Comparison of ENCODE assay signal across 23 mouse cellular contexts in the genomic region with DNA sequence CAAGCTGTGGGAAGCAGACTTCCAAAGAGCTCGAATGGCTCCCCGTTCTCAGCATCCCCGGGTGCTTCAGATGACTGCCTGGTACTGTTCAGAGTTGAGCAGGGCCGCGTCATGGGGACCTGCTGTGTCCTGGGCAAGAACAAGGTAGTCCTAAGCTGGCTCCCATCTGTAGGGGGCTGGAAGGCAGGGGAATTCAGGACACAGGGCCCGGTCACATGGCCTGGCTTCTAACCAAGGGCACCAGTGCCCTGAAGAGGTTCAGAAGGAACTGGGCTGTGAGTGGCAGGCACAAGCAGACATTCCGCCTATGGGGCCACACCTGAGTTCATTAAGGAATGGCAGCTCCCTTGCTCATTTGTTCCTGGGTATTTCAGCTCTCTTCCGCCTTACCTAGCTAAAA. TPM values are rescaled to one million over a fixed set of nuclear protein-coding genes. Genes with fewer than 3 reads are reported as not detected.
DNase-seq lines count a peak whose midpoint lies in the region; ATAC-seq and TF ChIP-seq lines count a peak whose summit lies in the region.
"Had no signal": no experiment of that assay in that cellular context is flagged by ENCODE, and none has a peak within 500 bp of the region (broad histone marks: within the 10 kb centered on the region; RNA-seq: fewer than 3 reads in every experiment).

No protein-coding gene starts in this region.

- H3K27ac ChIP-seq in midbrain, embryonic 13.5 days: no peak overlapping the region
- H3K27ac ChIP-seq in midbrain, embryonic 10.5 days (replicated peaks): no peak overlapping the region
- no peak overlapping the region; the same call in 1 of the 2 replicates for H3K27ac ChIP-seq in small intestine, adult 2 months (ENCODE audit: insufficient read depth, low read depth, low read length)
- H3K27ac ChIP-seq: embryonic facial prominence, embryonic 15.5 days; heart, embryonic 10.5 days; kidney, postnatal 0 days; liver, embryonic 14.5 days; macrophage; neural tube, embryonic 13.5 days had no signal

- H3K4me3 ChIP-seq in midbrain, embryonic 13.5 days (replicated peaks): no peak overlapping the region
- H3K4me3 ChIP-seq in midbrain, embryonic 10.5 days: no peak overlapping the region
- peak overlapping the region; percentile 39; the same call in 1 of the 2 replicates for H3K4me3 ChIP-seq in small intestine, adult 2 months (ENCODE audit: low read depth, low read length)
- H3K4me3 ChIP-seq: embryonic facial prominence, embryonic 15.5 days; heart, embryonic 10.5 days; hindbrain, embryonic 15.5 days; neural tube, embryonic 13.5 days had no signal

- DNase-seq in midbrain, embryonic 10.5 days (ENCODE audit: low spot score): no peak
- peak; percentile 88 for DNase-seq in cerebellum, adult 9-10 months
- no peak for DNase-seq in frontal cortex, postnatal 10 days (ENCODE audit: low spot score in 2 of 2)
- DNase-seq in thymus, postnatal 36 days: no peak
- DNase-seq: adrenal gland, adult 2 months; B cell, adult 2 months; heart, postnatal 10 days; kidney, adult 11 months; spleen, adult 18-20 months; thymus, adult 18-20 months had no signal

- ATAC-seq in midbrain, embryonic 13.5 days: no peak
- ATAC-seq in cerebellum, adult (ENCODE audit: insufficient number of reproducible peaks, low FRiP score, low TSS enrichment): peak; percentile 66
- ATAC-seq: forebrain, embryonic 16.5 days had no signal

- peaks cover 38% of the 10 kb centered on the region for H3K4me1 ChIP-seq in midbrain, embryonic 13.5 days (replicated peaks)
- H3K4me1 ChIP-seq in midbrain, embryonic 10.5 days: peaks cover 22% of the 10 kb centered on the region
- peaks cover 11% of the 10 kb centered on the region; the same call in 1 of the 2 replicates for H3K4me1 ChIP-seq in small intestine, adult 2 months (ENCODE audit: control insufficient read depth, insufficient read depth, insufficient read length, low read length)
- H3K4me1 ChIP-seq: embryonic facial prominence, embryonic 15.5 days; heart, embryonic 10.5 days had no signal

- TF ChIP-seq CTCF in small intestine, adult 2 months (IDR thresholded peaks at IDR 0.05; ENCODE audit: extremely low read depth, insufficient read length, insufficient replicate concordance, low read depth, low read length): no peak

- 0 out of 2 replicates have a peak overlapping the region, but pooled peaks have one; percentile 11 for H3K4me2 ChIP-seq in midbrain, embryonic 13.5 days (replicated peaks)
- H3K4me2 ChIP-seq: embryonic facial prominence, embryonic 15.5 days; hindbrain, embryonic 15.5 days; neural tube, embryonic 13.5 days had no signal

- H3K9ac ChIP-seq in midbrain, embryonic 13.5 days (replicated peaks): no peak overlapping the region
- H3K9ac ChIP-seq: embryonic facial prominence, embryonic 15.5 days; hindbrain, embryonic 15.5 days; liver, embryonic 14.5 days; neural tube, embryonic 13.5 days had no signal

- H3K9me3 ChIP-seq in midbrain, embryonic 13.5 days: no peaks in the 10 kb centered on the region
- H3K9me3 ChIP-seq in midbrain, embryonic 10.5 days (replicated peaks): no peaks in the 10 kb centered on the region
- H3K9me3 ChIP-seq: embryonic facial prominence, embryonic 15.5 days; heart, embryonic 10.5 days; hindbrain, embryonic 15.5 days; neural tube, embryonic 13.5 days had no signal

- 50% methylated on average over 8 of the region's 8 CpGs for WGBS in midbrain, embryonic 13.5 days
- 61% methylated on average over 8 of the region's 8 CpGs for WGBS in midbrain, embryonic 10.5 days
- WGBS in small intestine, adult 2 months: 53% methylated on average over 8 of the region's 8 CpGs

- no peaks in the 10 kb centered on the region for H3K27me3 ChIP-seq in midbrain, embryonic 13.5 days
- H3K27me3 ChIP-seq in midbrain, embryonic 10.5 days (ENCODE audit: low read depth, poor library complexity, severe bottlenecking): no peaks in the 10 kb centered on the region
- H3K27me3 ChIP-seq in small intestine, adult 2 months (ENCODE audit: control insufficient read depth, insufficient read depth, low read length): no peaks in the 10 kb centered on the region
- H3K27me3 ChIP-seq: embryonic facial prominence, embryonic 15.5 days; hindbrain, embryonic 15.5 days; neural tube, embryonic 13.5 days had no signal

- H3K36me3 ChIP-seq in midbrain, embryonic 13.5 days: no peaks in the 10 kb centered on the region
- no peaks in the 10 kb centered on the region for H3K36me3 ChIP-seq in midbrain, embryonic 10.5 days
- H3K36me3 ChIP-seq in small intestine, adult 2 months (ENCODE audit: control insufficient read depth, insufficient read depth, low read length): no peaks in the 10 kb centered on the region
- H3K36me3 ChIP-seq: embryonic facial prominence, embryonic 15.5 days; heart, embryonic 10.5 days; hindbrain, embryonic 15.5 days; neural tube, embryonic 13.5 days had no signal

- TF ChIP-seq POLR2A in small intestine, adult 2 months (IDR thresholded peaks at IDR 0.05; ENCODE audit: low read depth, low read length): no peak

RNA-seq across cellular contexts. Expression of gene Cacng2, which starts 37.7 kb away (rescaled TPM):
- 8.0 and 9.0 TPM in 2 replicates for polyA plus RNA-seq in midbrain, embryonic 13.5 days (2015; fragmentation: Nextera tagmentation; extraction: Ambion mirVana)
- polyA plus RNA-seq in midbrain, embryonic 10.5 days (2016; fragmentation: Nextera tagmentation; extraction: Ambion mirVana): 0.22 and 0.60 TPM in 2 replicates
- 0.04 TPM in 1 of 2 replicates, not detected in the other for polyA plus RNA-seq in small intestine, adult 2 months (2012; rRNA removed)
- polyA plus RNA-seq: gonadal fat pad, adult 2 months; heart, embryonic 10.5 days; kidney, postnatal 0 days; liver, embryonic 14.5 days; lung, embryonic 16.5 days; macrophage had no signal
